Mouse (Mus musculus): ENCODE results near the gene Tmem123.

- TF ChIP-seq CTCF (IDR thresholded peaks at IDR 0.05; ENCODE audit: borderline replicate concordance, insufficient read depth, low read depth, low read length) (no peak), POLR2A (IDR thresholded peaks at IDR 0.05; ENCODE audit: borderline replicate concordance, insufficient read depth, low read length) (no peak)
Measured at GRCm38 (mm10) chr9:7784615-7785012, 20.8 kb downstream of the Tmem123 start.

All from cerebellum, adult 2 months (tissue).